Mouse (Mus musculus): ENCODE measurements at regions not wholly inside any gene's neighbourhood (a gene's known extent, or its start where the extent isn't known, plus 50 kb on each side); places are given as distances from the start of the nearest gene placed in this dataset.
A peak's percentile ranks its signal among the peaks of the same experiment; 100 is the strongest.

- 74% methylated on average over 7 of the region's 7 CpGs for WGBS
- no peaks in the 10 kb centered on the region for H3K27me3 ChIP-seq
- no peaks in the 10 kb centered on the region for H3K4me1 ChIP-seq
- H3K9ac ChIP-seq: no peak overlapping the region
- H3K27ac ChIP-seq: no peak overlapping the region
- no peaks in the 10 kb centered on the region for H3K36me3 ChIP-seq
- ATAC-seq (replicated peaks; ENCODE audit: low FRiP score): no peak
- H3K4me3 ChIP-seq (replicated peaks): no peak overlapping the region
- H3K9me3 ChIP-seq (replicated peaks): no peaks in the 10 kb centered on the region
- H3K4me2 ChIP-seq: no peak overlapping the region
Measured at GRCm38 (mm10) chr4:54552864-54553618, 391.8 kb upstream of the Zfp462 start.

- Histone ChIP-seq H3K9me3 (replicated peaks) (no peaks in the 10 kb centered on the region), H3K27me3 (no peaks in the 10 kb centered on the region), H3K27ac (no peak overlapping the region), H3K4me1 (no peaks in the 10 kb centered on the region), H3K9ac (no peak overlapping the region), H3K36me3 (no peaks in the 10 kb centered on the region), H3K4me3 (replicated peaks) (no peak overlapping the region), H3K4me2 (no peak overlapping the region)
- WGBS: 97% methylated on average over 1 of the region's 1 CpGs
- ATAC-seq (replicated peaks; ENCODE audit: low FRiP score): no peak
Measured at GRCm38 (mm10) chr4:54563075-54563474, 381.8 kb upstream of the Zfp462 start.

- no peaks in the 10 kb centered on the region for H3K4me1 ChIP-seq
- no peaks in the 10 kb centered on the region for H3K36me3 ChIP-seq
- H3K4me3 ChIP-seq (replicated peaks): no peak overlapping the region
- H3K4me2 ChIP-seq: no peak overlapping the region
- no peak for ATAC-seq (replicated peaks; ENCODE audit: low FRiP score)
- no peaks in the 10 kb centered on the region for H3K9me3 ChIP-seq (replicated peaks)
- no peak overlapping the region for H3K27ac ChIP-seq
- H3K27me3 ChIP-seq: no peaks in the 10 kb centered on the region
- no peak overlapping the region for H3K9ac ChIP-seq
Measured at GRCm38 (mm10) chr4:54573185-54573584, 371.7 kb upstream of the Zfp462 start.

GRCm38 (mm10) chr4:54587197-54587596 is 357.7 kb upstream of the Zfp462 start:
- no peaks in the 10 kb centered on the region for H3K36me3 ChIP-seq
- H3K9me3 ChIP-seq (replicated peaks): no peaks in the 10 kb centered on the region
- H3K27me3 ChIP-seq: no peaks in the 10 kb centered on the region
- H3K27ac ChIP-seq: no peak overlapping the region
- WGBS: 83% methylated on average over 6 of the region's 6 CpGs
- H3K4me2 ChIP-seq: no peak overlapping the region
- no peak overlapping the region for H3K4me3 ChIP-seq (replicated peaks)
- no peak overlapping the region for H3K9ac ChIP-seq
- no peaks in the 10 kb centered on the region for H3K4me1 ChIP-seq
- no peak for ATAC-seq (replicated peaks; ENCODE audit: low FRiP score)

GRCm38 (mm10) chr4:54588704-54589103 is 356.1 kb upstream of the Zfp462 start:
- Histone ChIP-seq H3K4me2 (no peak overlapping the region), H3K27me3 (no peaks in the 10 kb centered on the region), H3K27ac (no peak overlapping the region), H3K36me3 (no peaks in the 10 kb centered on the region), H3K9me3 (replicated peaks) (no peaks in the 10 kb centered on the region), H3K4me3 (replicated peaks) (no peak overlapping the region), H3K4me1 (no peaks in the 10 kb centered on the region), H3K9ac (no peak overlapping the region)
- WGBS: 66% methylated on average over 6 of the region's 6 CpGs
- ATAC-seq (replicated peaks; ENCODE audit: low FRiP score): no peak

GRCm38 (mm10) chr4:54601671-54602512 is 343.0 kb upstream of the Zfp462 start:
- Histone ChIP-seq H3K4me2 (no peak overlapping the region), H3K27ac (0 out of 2 replicates have a peak overlapping the region, but pooled peaks have one; percentile 33), H3K36me3 (no peaks in the 10 kb centered on the region), H3K9ac (no peak overlapping the region), H3K4me3 (replicated peaks) (no peak overlapping the region), H3K27me3 (no peaks in the 10 kb centered on the region), H3K9me3 (replicated peaks) (no peaks in the 10 kb centered on the region), H3K4me1 (peaks cover 3% of the 10 kb centered on the region; the same call in 1 of the 2 replicates)
- ATAC-seq (replicated peaks; ENCODE audit: low FRiP score): no peak; the same call in 1 of the 2 replicates
- 47% methylated on average over 15 of the region's 15 CpGs for WGBS

- Histone ChIP-seq H3K4me1 (peaks cover 3% of the 10 kb centered on the region; the same call in 1 of the 2 replicates), H3K27me3 (no peaks in the 10 kb centered on the region), H3K36me3 (no peaks in the 10 kb centered on the region), H3K9ac (no peak overlapping the region), H3K4me3 (replicated peaks) (no peak overlapping the region), H3K27ac (0 out of 2 replicates have a peak overlapping the region, but pooled peaks have one; percentile 33), H3K4me2 (no peak overlapping the region), H3K9me3 (replicated peaks) (no peaks in the 10 kb centered on the region)
- no peak; the same call in 1 of the 2 replicates for ATAC-seq (replicated peaks; ENCODE audit: low FRiP score)
- WGBS: 82% methylated on average over 6 of the region's 6 CpGs
Measured at GRCm38 (mm10) chr4:54602513-54603205, 342.2 kb upstream of the Zfp462 start.

- Histone ChIP-seq H3K36me3 (no peaks in the 10 kb centered on the region), H3K9me3 (replicated peaks) (no peaks in the 10 kb centered on the region), H3K27ac (no peak overlapping the region), H3K4me2 (no peak overlapping the region), H3K27me3 (no peaks in the 10 kb centered on the region), H3K4me3 (replicated peaks) (no peak overlapping the region), H3K9ac (no peak overlapping the region), H3K4me1 (0 out of 2 replicates have a peak, but pooled peaks cover 5% of the 10 kb centered on the region)
- ATAC-seq (replicated peaks; ENCODE audit: low FRiP score): no peak
- 63% methylated on average over 5 of the region's 5 CpGs for WGBS
Measured at GRCm38 (mm10) chr4:54610101-54610500, 334.7 kb upstream of the Zfp462 start.

- Histone ChIP-seq H3K27ac (no peak overlapping the region), H3K4me1 (peaks cover 9% of the 10 kb centered on the region; the same call in 1 of the 2 replicates), H3K4me3 (replicated peaks) (no peak overlapping the region), H3K9me3 (replicated peaks) (no peaks in the 10 kb centered on the region), H3K36me3 (no peaks in the 10 kb centered on the region), H3K4me2 (no peak overlapping the region), H3K27me3 (no peaks in the 10 kb centered on the region), H3K9ac (no peak overlapping the region)
- WGBS: 73% methylated on average over 7 of the region's 7 CpGs
- ATAC-seq (replicated peaks; ENCODE audit: low FRiP score): no peak
Measured at GRCm38 (mm10) chr4:54611990-54612980, 332.6 kb upstream of the Zfp462 start.

- no peak overlapping the region for H3K27ac ChIP-seq
- no peak overlapping the region for H3K4me2 ChIP-seq
- no peaks in the 10 kb centered on the region for H3K36me3 ChIP-seq
- WGBS: 48% methylated on average over 3 of the region's 3 CpGs
- peak; percentile 48; the same call in 1 of the 2 replicates for ATAC-seq (replicated peaks; ENCODE audit: low FRiP score)
- peaks cover 9% of the 10 kb centered on the region; the same call in 1 of the 2 replicates for H3K4me1 ChIP-seq
- H3K9me3 ChIP-seq (replicated peaks): no peaks in the 10 kb centered on the region
- no peak overlapping the region for H3K4me3 ChIP-seq (replicated peaks)
- no peak overlapping the region for H3K9ac ChIP-seq
- no peaks in the 10 kb centered on the region for H3K27me3 ChIP-seq
Measured at GRCm38 (mm10) chr4:54613076-54613475, 331.8 kb upstream of the Zfp462 start.

GRCm38 (mm10) chr4:54613611-54614010 is 331.2 kb upstream of the Zfp462 start:
- Histone ChIP-seq H3K9me3 (replicated peaks) (no peaks in the 10 kb centered on the region), H3K27me3 (no peaks in the 10 kb centered on the region), H3K36me3 (no peaks in the 10 kb centered on the region), H3K4me2 (no peak overlapping the region), H3K4me3 (replicated peaks) (no peak overlapping the region), H3K27ac (0 out of 2 replicates have a peak overlapping the region, but pooled peaks have one; percentile 2), H3K9ac (no peak overlapping the region), H3K4me1 (peaks cover 9% of the 10 kb centered on the region; the same call in 1 of the 2 replicates)
- peak; percentile 96 for ATAC-seq (replicated peaks; ENCODE audit: low FRiP score)
- WGBS: 33% methylated on average over 2 of the region's 2 CpGs
